Mouse (Mus musculus) frontal cortex, postnatal 10 days (tissue): ENCODE measurements around the gene Ly6g5b.
A peak's percentile ranks its signal among the peaks of the same experiment; 100 is the strongest.

Experiments
- DNase-seq, 2 experiments: peaks; one replicate each; pipeline ENCODE4 v3.0.0; 2022; ENCODE audit warnings: low spot score in 2 of 2, mixed read lengths in 1 of 2

Ly6g5b gene

DNA sequence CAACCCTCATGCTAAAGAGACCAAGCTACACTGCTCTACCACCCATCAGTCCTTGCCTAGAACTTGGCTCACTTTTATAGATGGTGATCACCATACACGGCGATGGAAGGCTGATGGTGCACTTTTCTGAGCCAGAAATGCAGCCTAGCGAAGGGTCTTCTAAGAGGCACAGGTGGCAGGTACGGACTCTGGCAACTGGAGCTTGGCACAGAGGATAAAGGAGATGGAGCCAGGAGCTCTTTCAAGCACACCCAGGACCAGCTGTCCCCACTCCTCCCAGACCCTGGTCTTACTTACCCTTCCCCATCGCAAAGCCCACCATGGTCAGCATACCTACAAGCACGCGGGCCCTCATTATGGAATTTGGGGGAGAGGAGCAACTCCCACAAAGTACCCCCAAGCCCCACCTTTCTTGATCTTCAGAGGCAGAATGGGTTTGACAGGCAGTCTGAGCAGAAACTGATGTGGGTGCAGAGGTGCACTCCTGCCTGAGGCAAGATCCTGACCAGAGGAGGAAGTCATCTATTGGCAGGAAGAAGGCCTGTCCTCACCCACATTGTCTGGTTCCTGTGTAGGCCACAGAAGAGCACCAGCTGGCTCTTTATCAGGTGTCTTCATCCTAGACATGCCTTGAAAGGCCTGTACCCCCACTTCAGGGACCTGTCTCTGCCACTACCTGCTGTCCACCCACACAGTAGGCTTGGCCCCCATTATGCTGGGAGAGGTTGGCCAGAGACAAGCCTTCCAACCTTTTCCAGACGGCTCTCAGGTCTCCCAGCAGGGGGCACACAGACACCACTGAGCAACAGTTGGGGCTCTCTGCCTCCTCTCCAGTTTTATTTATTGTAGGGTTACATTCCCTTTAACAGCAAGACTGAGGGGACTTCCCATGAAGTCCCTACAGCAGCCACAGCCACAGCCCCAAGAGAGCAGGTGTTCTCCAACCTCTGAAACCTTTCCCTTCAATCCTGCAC is at the start of gene Ly6g5b:
Gene Ly6g5b, minus strand, starts transcription at position 383 of the 974 bp plus-strand sequence.
- no peak for DNase-seq

GRCm38 (mm10) chr17:35164218-35164567 is 49.0 kb upstream of the Ly6g5b start:
- DNase-seq = peak in 1 of 2 experiments; percentile 43

DNA sequence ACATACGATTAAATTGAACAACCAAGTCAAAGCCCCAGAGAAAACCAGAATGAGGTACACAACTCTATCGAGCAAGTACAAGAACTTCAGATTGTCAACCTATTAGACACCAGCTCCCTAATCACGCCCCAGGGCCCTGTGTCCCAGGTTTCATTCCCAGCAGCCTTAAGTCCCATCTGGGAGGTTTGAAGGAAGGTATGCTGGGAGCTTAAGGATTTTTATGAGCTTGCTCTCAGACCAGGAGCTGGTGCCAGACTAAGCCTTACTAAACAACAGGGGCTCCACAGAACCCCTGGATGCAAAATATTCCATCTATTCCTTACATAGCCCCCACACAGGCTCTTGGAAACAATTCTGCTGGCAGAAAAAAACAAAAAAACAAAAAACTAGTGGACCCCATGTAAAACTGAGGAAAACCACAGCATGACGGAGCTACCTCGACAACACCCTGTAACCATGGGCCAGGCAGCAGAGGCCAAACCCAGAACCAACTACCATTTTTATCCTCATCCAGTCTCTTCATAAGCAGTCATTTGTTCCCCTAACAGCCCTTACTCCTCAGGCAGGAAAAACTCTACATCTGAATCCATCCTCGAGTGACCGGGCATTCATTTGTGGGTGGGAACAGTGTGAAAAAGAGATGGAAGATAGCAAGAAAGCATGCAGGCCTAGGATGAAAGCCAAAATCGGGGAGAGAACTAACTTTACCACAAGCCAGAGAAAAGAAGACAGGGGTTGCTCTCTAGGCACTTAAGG is 48.3 kb upstream of the Ly6g5b start:
- DNase-seq = no peak

GRCm38 (mm10) chr17:35162730-35163129 is 47.5 kb upstream of the Ly6g5b start:
- DNase-seq = no peak

- no peak for DNase-seq
These were observed 46.9 kb upstream of the Ly6g5b start for GRCm38 (mm10) chr17:35162121-35162520.

- no peak for DNase-seq
These were observed 46.2 kb upstream of the Ly6g5b start for GRCm38 (mm10) chr17:35161421-35161820.

DNA sequence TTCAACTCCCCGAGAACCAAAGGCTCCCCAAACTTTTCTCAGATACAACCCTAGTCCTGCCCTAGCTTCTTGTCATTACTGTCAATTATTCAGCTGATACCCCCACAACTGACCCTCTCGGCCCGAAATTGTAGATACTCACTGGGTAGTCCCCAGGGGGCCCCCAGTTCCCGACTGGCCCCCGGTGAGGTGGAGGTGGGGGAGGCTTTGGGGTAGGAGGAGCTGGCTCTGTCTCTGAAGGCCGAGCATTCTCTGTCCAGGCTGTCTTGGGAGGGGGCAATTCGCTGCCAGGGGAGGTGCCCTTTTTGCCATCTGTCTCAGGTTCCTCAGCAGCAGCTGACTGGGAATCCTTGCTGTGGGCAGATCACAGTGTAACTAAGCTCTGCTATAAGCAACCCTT is 44.4 kb upstream of the Ly6g5b start:
- no peak for DNase-seq

DNA sequence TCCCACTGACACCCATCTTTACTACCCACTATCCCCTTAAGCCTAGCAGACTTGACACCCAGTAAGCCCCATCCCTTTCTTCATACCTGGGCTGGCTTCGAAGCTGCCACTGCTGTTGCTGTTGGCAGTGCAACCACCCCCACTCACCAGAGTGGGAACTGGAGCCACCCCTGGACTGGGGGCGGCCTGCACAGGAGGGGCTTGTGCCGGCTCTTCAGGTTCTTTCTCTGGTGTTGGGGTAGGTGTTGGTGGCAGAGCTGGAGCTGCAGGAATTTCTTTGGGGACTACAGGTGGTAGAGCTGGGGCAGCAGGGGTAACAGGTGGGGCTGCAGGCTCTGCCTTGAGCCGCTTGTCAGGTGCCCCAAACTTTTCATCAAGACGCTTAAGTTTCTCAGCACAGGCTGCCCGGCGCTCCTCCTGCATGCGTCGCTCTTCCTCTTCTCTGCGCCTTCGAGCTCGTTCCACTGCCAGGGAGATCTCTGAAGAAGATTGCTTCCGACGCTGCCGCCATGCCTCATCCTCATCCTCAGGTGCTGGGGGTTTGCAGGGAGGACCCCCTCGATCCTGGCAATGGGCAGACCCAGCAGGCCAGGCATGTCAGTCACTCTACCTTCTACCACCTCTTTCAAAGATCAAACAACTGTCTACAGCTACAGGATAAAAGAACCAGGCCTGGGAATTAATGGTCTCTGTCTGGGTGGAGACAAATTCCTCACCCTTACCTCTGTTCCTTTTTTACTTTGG is 43.8 kb upstream of the Ly6g5b start:
- DNase-seq = no peak

GRCm38 (mm10) chr17:35157661-35158175 is 42.5 kb upstream of the Ly6g5b start:
- no peak for DNase-seq

GRCm38 (mm10) chr17:35157254-35157653 is 42.0 kb upstream of the Ly6g5b start:
- no peak for DNase-seq

- DNase-seq = no peak
These were observed 41.4 kb upstream of the Ly6g5b start for GRCm38 (mm10) chr17:35156461-35157200.

- no peak for DNase-seq
These were observed 40.2 kb upstream of the Ly6g5b start for GRCm38 (mm10) chr17:35155451-35155850.

DNA sequence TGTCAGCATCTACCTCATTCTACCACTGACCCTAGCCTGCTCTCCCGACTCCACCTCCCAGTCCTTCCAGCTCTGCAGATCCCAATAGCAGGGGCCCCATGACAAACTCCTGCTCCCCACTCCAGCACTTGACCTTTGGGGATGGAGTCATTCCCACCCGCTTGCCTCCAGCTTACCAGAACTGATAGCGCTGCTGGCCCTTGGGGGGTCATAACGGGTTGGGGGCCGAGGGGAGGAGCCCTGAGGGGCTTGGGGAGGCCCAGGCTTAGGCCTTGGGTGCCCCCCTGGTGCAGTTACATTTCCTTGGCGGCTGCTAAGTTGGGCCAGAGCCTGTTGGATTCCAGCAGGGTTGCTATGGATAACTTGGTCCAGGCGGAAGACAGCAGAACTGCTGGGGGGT is 39.4 kb upstream of the Ly6g5b start:
- DNase-seq = no peak

DNA sequence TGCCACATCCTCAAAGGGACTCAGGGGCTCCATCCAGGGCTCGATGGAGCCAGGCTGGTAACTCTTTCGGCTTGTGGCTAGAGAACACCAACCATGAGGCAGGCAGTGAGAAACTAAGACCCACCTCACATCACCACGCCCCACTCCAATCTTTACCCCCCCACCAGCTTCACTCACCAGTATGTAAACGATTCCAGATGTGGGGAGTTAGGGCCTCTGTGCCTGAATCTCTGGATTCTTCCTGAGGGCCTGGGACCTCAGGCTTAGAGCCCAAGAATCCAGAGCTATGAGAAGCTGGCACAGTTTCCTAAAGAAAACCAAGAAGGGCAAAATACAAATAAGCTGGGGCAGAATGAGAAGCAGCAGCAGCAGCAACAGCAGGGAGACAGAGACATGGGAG is 38.7 kb upstream of the Ly6g5b start:
- no peak for DNase-seq

DNA sequence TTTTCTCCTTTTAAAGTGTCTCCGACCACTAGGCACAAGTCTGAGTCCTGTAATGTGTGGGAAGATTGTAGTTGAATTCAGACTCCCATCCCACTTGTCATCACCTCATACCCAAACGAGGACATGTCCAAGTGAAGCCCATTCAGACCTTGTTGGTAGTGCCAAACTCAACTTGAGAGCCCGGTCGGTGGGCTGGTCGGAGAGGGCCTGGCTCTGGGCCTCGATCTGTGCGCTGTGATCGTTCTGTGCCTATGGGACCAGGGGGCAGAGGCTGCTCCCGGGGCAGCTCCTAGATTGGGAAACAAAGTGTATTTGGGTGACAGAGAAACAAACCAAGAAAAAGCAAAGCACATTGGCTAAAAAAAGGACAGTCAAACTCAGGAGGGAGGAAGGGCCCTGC is 37.8 kb upstream of the Ly6g5b start:
- no peak for DNase-seq

- no peak for DNase-seq
These were observed 36.9 kb upstream of the Ly6g5b start for GRCm38 (mm10) chr17:35152121-35152520.

- DNase-seq = no peak
These were observed 32.9 kb upstream of the Ly6g5b start for GRCm38 (mm10) chr17:35147922-35148639.

- DNase-seq = no peak
These were observed 32.1 kb upstream of the Ly6g5b start for GRCm38 (mm10) chr17:35147348-35147747.

DNA sequence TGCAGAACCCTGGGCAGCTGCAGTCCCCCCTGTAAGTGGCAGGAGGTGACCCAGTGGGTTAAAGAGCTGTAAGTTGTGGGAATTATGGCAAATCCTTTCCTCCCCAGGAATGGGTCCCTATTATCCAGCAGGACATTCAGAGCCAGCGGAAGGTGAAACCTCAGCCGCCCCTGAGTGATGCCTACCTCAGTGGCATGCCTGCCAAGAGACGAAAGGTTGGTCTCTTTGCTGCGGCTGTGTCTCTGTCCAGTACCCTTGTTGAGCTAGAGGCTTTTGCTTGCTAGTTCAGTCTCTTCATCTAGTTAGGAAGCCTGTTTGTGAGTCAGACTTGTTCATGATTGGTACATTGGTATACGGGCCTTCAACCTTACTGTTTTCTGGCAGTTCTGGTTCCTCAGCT is 30.9 kb upstream of the Ly6g5b start:
- DNase-seq = no peak

- no peak for DNase-seq
These were observed 26.7 kb upstream of the Ly6g5b start for GRCm38 (mm10) chr17:35141971-35142370.
